Mouse (Mus musculus) lung, embryonic 16.5 days (tissue): ENCODE measurements around the gene Aarsd1. TPM values are rescaled to one million over a fixed set of nuclear protein-coding genes. Genes with fewer than 3 reads are reported as not detected.
A peak's percentile ranks its signal among the peaks of the same experiment; 100 is the strongest.
"Not testable (repeated sequence)": the region's sequence is repeated elsewhere in the genome, so short reads cannot be mapped to it uniquely, and the experiment has no call there.

Experiments used
- ATAC-seq: fragments of 200-750 bp; cut with Nextera tagmentation; 2 replicates; pipeline ENCODE4 v1.8.0; 2017; ENCODE audit warnings: low read depth, mild to moderate bottlenecking, moderate library complexity
- H3K27ac ChIP-seq: fragments of 300-500 bp; sonication (generic); 2 replicates; pipeline ENCODE4 v1.5.1; 2014; ENCODE audit warnings: mild to moderate bottlenecking, control low read depth, low read length
- H3K27me3 ChIP-seq: fragments of 300-500 bp; sonication (generic); 2 replicates; pipeline ENCODE4 v1.6.1; 2014; ENCODE audit warnings: low read depth, low read length, mixed read lengths; ENCODE audit not compliant: control insufficient read depth, insufficient read depth
- H3K36me3 ChIP-seq: fragments of 300-500 bp; sonication (generic); 2 replicates; pipeline ENCODE4 v1.6.1; 2014; ENCODE audit warnings: low read length; ENCODE audit not compliant: control insufficient read depth, insufficient read depth
- H3K4me1 ChIP-seq: fragments of 300-500 bp; sonication (generic); replicated peaks from 2 replicates; pipeline ENCODE4 v1.6.1; 2014; ENCODE audit warnings: low read length, mixed read lengths; ENCODE audit not compliant: control insufficient read depth, insufficient read depth
- H3K4me2 ChIP-seq: fragments of 300-500 bp; sonication (generic); 2 replicates; pipeline ENCODE4 v1.6.1; 2014; ENCODE audit warnings: low read depth, low read length, control low read depth
- H3K4me3 ChIP-seq: fragments of 300-500 bp; sonication (generic); 2 replicates; pipeline ENCODE4 v1.5.1; 2014; ENCODE audit warnings: mild to moderate bottlenecking, low read length, control low read depth
- H3K9ac ChIP-seq: fragments of 300-500 bp; sonication (generic); 2 replicates; pipeline ENCODE4 v1.6.1; 2014; ENCODE audit warnings: low read length, control low read depth
- H3K9me3 ChIP-seq: fragments of 300-500 bp; sonication (generic); 2 replicates; pipeline ENCODE4 v1.6.1; 2016; ENCODE audit warnings: low read length; ENCODE audit not compliant: control insufficient read depth
- WGBS: fragments of 180-500 bp; shearing (Covaris S2); extraction: QIAGEN DNeasy Blood & Tissue Kit; methylation state at CpG from one replicate; pipeline ENCODE4 v1.1.7; 2014; 5-methylcytosine and 5-hydroxymethylcytosine counted together
- polyA plus RNA-seq: library from polyadenylated mRNA; unstranded; fragments of >200 nt; fragmentation: Nextera tagmentation; extraction: Ambion mirVana; gene quantifications from 2 replicates; pipeline ENCODE4 v1.2.1, GENCODE M21; 2015

Gene Aarsd1
- polyA plus RNA-seq: 63.9 and 67.2 TPM in 2 replicates

GRCm38 (mm10) chr11:101417101-101417855 lies at the start of gene Aarsd1:
Aarsd1 (minus strand) TSS chr11:101417615.
- Histone ChIP-seq H3K9me3 (no peaks in the 10 kb centered on the region), H3K4me1 (peaks cover 6% of the 10 kb centered on the region), H3K9ac (peak within 1 kb of the TSS; percentile 86), H3K4me3 (peak within 1 kb of the TSS; percentile 66), H3K4me2 (peak within 1 kb of the TSS; percentile 82), H3K27ac (peak within 1 kb of the TSS; percentile 53; the same call in 1 of the 2 replicates), H3K36me3 (peaks cover 5% of the 10 kb centered on the region; the same call in 1 of the 2 replicates), H3K27me3 (no peaks in the 10 kb centered on the region)
- ATAC-seq: peak; percentile 79
- WGBS: under 1% methylated on average over 38 of the region's 45 CpGs

- Histone ChIP-seq H3K4me1 (peaks cover 32% of the 10 kb centered on the region), H3K4me3 (peak overlapping the region; percentile 81), H3K4me2 (peak overlapping the region; percentile 95)
- 52% methylated on average over 5 of the region's 5 CpGs for WGBS
- ATAC-seq, H3K9me3 ChIP-seq, H3K27ac ChIP-seq, H3K27me3 ChIP-seq, H3K9ac ChIP-seq, H3K36me3 ChIP-seq: not testable (repeated sequence)
Observed at GRCm38 (mm10) chr11:101466552-101466950, 49.1 kb upstream of the Aarsd1 start.

GRCm38 (mm10) chr11:101465869-101466551 lies 48.6 kb upstream of the Aarsd1 start, which contains the start of gene Vat1:
Vat1 (minus strand) TSS chr11:101466230.
- peak within 1 kb of the TSS; percentile 89 for H3K27ac ChIP-seq
- H3K27me3 ChIP-seq: no peaks in the 10 kb centered on the region; the same call in 1 of the 2 replicates
- ATAC-seq: peak; percentile 75
- peak within 1 kb of the TSS; percentile 84 for H3K9ac ChIP-seq
- no peaks in the 10 kb centered on the region for H3K36me3 ChIP-seq
- H3K4me2 ChIP-seq: peak within 1 kb of the TSS; percentile 95
- peak within 1 kb of the TSS; percentile 81 for H3K4me3 ChIP-seq
- no peaks in the 10 kb centered on the region for H3K9me3 ChIP-seq
- WGBS: 2% methylated on average over 54 of the region's 60 CpGs
- H3K4me1 ChIP-seq: peaks cover 32% of the 10 kb centered on the region

GRCm38 (mm10) chr11:101465101-101465868 lies 47.9 kb upstream of the Aarsd1 start:
- H3K4me1 ChIP-seq: peaks cover 32% of the 10 kb centered on the region
- peak; percentile 36 for ATAC-seq

GRCm38 (mm10) chr11:101464211-101465100 lies 47.0 kb upstream of the Aarsd1 start, which contains the start of gene Rnd2:
Rnd2 (plus strand) TSS chr11:101464999.
- Histone ChIP-seq H3K4me2 (peak within 1 kb of the TSS; percentile 95), H3K27ac (peak within 1 kb of the TSS; percentile 89), H3K27me3 (no peaks in the 10 kb centered on the region; the same call in 1 of the 2 replicates), H3K4me3 (peak within 1 kb of the TSS; percentile 81), H3K9me3 (no peaks in the 10 kb centered on the region), H3K4me1 (peaks cover 32% of the 10 kb centered on the region), H3K9ac (peak within 1 kb of the TSS; percentile 84), H3K36me3 (0 out of 2 replicates have a peak, but pooled peaks cover 4% of the 10 kb centered on the region)
- peak; percentile 3; the same call in 1 of the 2 replicates for ATAC-seq
- WGBS: 12% methylated on average over 12 of the region's 12 CpGs

More at GRCm38 (mm10) chr11:101465101-101465868, 47.9 kb upstream of the Aarsd1 start:
- peak overlapping the region; percentile 89 for H3K27ac ChIP-seq
- 0 out of 2 replicates have a peak, but pooled peaks cover under 1% of the 10 kb centered on the region for H3K36me3 ChIP-seq
- H3K4me2 ChIP-seq: peak overlapping the region; percentile 95
- H3K4me3 ChIP-seq: peak overlapping the region; percentile 81
- H3K9ac ChIP-seq: peak overlapping the region; percentile 84
- no peaks in the 10 kb centered on the region; the same call in 1 of the 2 replicates for H3K27me3 ChIP-seq
- WGBS: under 1% methylated on average over 51 of the region's 51 CpGs
- no peaks in the 10 kb centered on the region for H3K9me3 ChIP-seq

GRCm38 (mm10) chr11:101462583-101463440 lies 45.4 kb upstream of the Aarsd1 start:
- Histone ChIP-seq H3K27me3 (no peaks in the 10 kb centered on the region), H3K9ac (no peak overlapping the region), H3K4me1 (peaks cover 26% of the 10 kb centered on the region), H3K4me2 (no peak overlapping the region), H3K27ac (no peak overlapping the region), H3K9me3 (no peaks in the 10 kb centered on the region), H3K36me3 (0 out of 2 replicates have a peak, but pooled peaks cover 7% of the 10 kb centered on the region), H3K4me3 (no peak overlapping the region)
- 25% methylated on average over 13 of the region's 13 CpGs for WGBS
- ATAC-seq: no peak

GRCm38 (mm10) chr11:101462141-101462540 lies 44.7 kb upstream of the Aarsd1 start:
- Histone ChIP-seq H3K27ac (no peak overlapping the region), H3K9ac (no peak overlapping the region), H3K4me2 (no peak overlapping the region), H3K36me3 (0 out of 2 replicates have a peak, but pooled peaks cover 7% of the 10 kb centered on the region), H3K4me1 (peaks cover 23% of the 10 kb centered on the region), H3K27me3 (no peaks in the 10 kb centered on the region), H3K4me3 (no peak overlapping the region), H3K9me3 (no peaks in the 10 kb centered on the region)
- no peak for ATAC-seq
- 79% methylated on average over 14 of the region's 14 CpGs for WGBS
